Mouse (Mus musculus) hindbrain, postnatal 0 days (tissue): ENCODE data around the gene Slc39a7. TPM values are rescaled to one million over a fixed set of nuclear protein-coding genes. Genes with fewer than 3 reads are reported as not detected.
"Not testable (repeated sequence)": the region's sequence is repeated elsewhere in the genome, so short reads cannot be mapped to it uniquely, and the experiment has no call there.

Source experiments
- ATAC-seq: fragments of 200-750 bp; cut with Nextera tagmentation; 2 replicates; pipeline ENCODE4 v1.8.0; 2017; ENCODE audit warnings: mild to moderate bottlenecking, moderate TSS enrichment, moderate library complexity
- DNase-seq: peaks from one replicate; pipeline ENCODE4 v3.0.0-alpha.2; 2015; ENCODE audit warnings: low spot score
- H3K27ac ChIP-seq: fragments of 300-500 bp; sonication (generic); 2 replicates; pipeline ENCODE4 v1.5.1; 2014; ENCODE audit warnings: mild to moderate bottlenecking
- H3K27me3 ChIP-seq: fragments of 300-500 bp; sonication (generic); 2 replicates; pipeline ENCODE4 v1.6.1; 2014; ENCODE audit warnings: low read length, mixed read lengths; ENCODE audit not compliant: insufficient read depth
- H3K36me3 ChIP-seq: fragments of 300-500 bp; sonication (generic); 2 replicates; pipeline ENCODE4 v1.6.1; 2014; ENCODE audit warnings: low read length, mixed read lengths; ENCODE audit not compliant: insufficient read depth
- H3K4me1 ChIP-seq: fragments of 300-500 bp; sonication (generic); 2 replicates; pipeline ENCODE4 v1.6.1; 2014; ENCODE audit warnings: antibody characterized with exemption, low read length, mixed read lengths; ENCODE audit not compliant: insufficient read depth
- H3K4me2 ChIP-seq: fragments of 300-500 bp; sonication (generic); 2 replicates; pipeline ENCODE4 v1.6.1; 2014; ENCODE audit warnings: low read depth, mild to moderate bottlenecking, low read length, moderate library complexity, mixed read lengths
- H3K4me3 ChIP-seq: fragments of 300-500 bp; sonication (generic); 2 replicates; pipeline ENCODE4 v1.5.1; 2014; ENCODE audit warnings: low read length
- H3K9ac ChIP-seq: fragments of 300-500 bp; sonication (generic); replicated peaks from 2 replicates; pipeline ENCODE4 v1.6.1; 2014; ENCODE audit warnings: mild to moderate bottlenecking, low read length, moderate library complexity, mixed read lengths
- H3K9me3 ChIP-seq: fragments of 300-500 bp; sonication (generic); 2 replicates; pipeline ENCODE4 v1.6.1; 2016; ENCODE audit warnings: low read length, mixed read lengths
- CTCF ChIP-seq: IDR thresholded peaks from 2 replicates; pipeline ENCODE4 v1.5.1; 2016; ENCODE audit warnings: antibody characterized with exemption, control low read depth, low read depth
- WGBS: fragments of 180-500 bp; shearing (Covaris S2); extraction: QIAGEN DNeasy Blood & Tissue Kit; methylation state at CpG from one replicate; pipeline ENCODE4 v1.1.7; 2014; 5-methylcytosine and 5-hydroxymethylcytosine counted together
- microRNA counts: library from miRNA; unstranded; fragments of <30 nt; microRNA quantifications from one replicate; lab custom pipeline; 2015
- microRNA-seq, 2 experiments: library from miRNA; unstranded; fragments of <30 nt; microRNA quantifications; one replicate each; pipeline ENCODE4; 2016
- polyA plus RNA-seq: library from polyadenylated mRNA; unstranded; fragments of >200 nt; fragmentation: Nextera tagmentation; extraction: Ambion mirVana; gene quantifications from 2 replicates; pipeline ENCODE4 v1.2.1, GENCODE M21; 2015
- total RNA-seq: library from RNA; depleted of rRNA; stranded (reverse); fragments of >200 nt; gene quantifications from 2 replicates; pipeline ENCODE4 v1.2.3, GENCODE M21; 2014; rRNA removed

Gene Slc39a7
- total and polyA plus RNA-seq, 2 experiments from 2014 or later: 150 to 250 TPM

- DNase-seq: peak; percentile 91
- no peaks in the 10 kb centered on the region for H3K9me3 ChIP-seq
- no peaks in the 10 kb centered on the region for H3K4me1 ChIP-seq
- peak; percentile 62 for ATAC-seq
- 32% methylated on average over 10 of the region's 10 CpGs for WGBS
- H3K4me2 ChIP-seq: no peak overlapping the region
- H3K36me3 ChIP-seq: no peaks in the 10 kb centered on the region
- H3K27me3 ChIP-seq: no peaks in the 10 kb centered on the region
- H3K9ac ChIP-seq: no peak overlapping the region
- TF ChIP-seq CTCF: peak; percentile 90
- no peak overlapping the region for H3K27ac ChIP-seq
- H3K4me3 ChIP-seq: no peak overlapping the region
These were observed 39.5 kb downstream of the Slc39a7 start for GRCm38 (mm10) chr17:33991788-33992664.

- 16% methylated on average over 8 of the region's 8 CpGs for WGBS
- TF ChIP-seq CTCF: peak; percentile 92
- not testable (repeated sequence) for H3K36me3 ChIP-seq, H3K9ac ChIP-seq, ATAC-seq, H3K4me3 ChIP-seq, H3K4me1 ChIP-seq, H3K9me3 ChIP-seq
- Histone ChIP-seq H3K27me3 (peaks cover 21% of the 10 kb centered on the region), H3K27ac (peak overlapping the region; percentile 94; the same call in 1 of the 2 replicates), H3K4me2 (peak overlapping the region; percentile 58; the same call in 1 of the 2 replicates)
- DNase-seq: peak; percentile 72
These were observed 49.3 kb downstream of the Slc39a7 start for GRCm38 (mm10) chr17:33982136-33982535.

- Histone ChIP-seq H3K4me2 (peak overlapping the region; percentile 58), H3K27ac (peak overlapping the region; percentile 94), H3K4me3 (peak overlapping the region; percentile 44), H3K27me3 (peaks cover 24% of the 10 kb centered on the region), H3K9ac (peak overlapping the region; percentile 43)
- WGBS: under 1% methylated on average over 27 of the region's 27 CpGs
- DNase-seq: peak; percentile 98
- H3K36me3 ChIP-seq, H3K9me3 ChIP-seq, H3K4me1 ChIP-seq: not testable (repeated sequence)
- peak; percentile 96 for ATAC-seq
- TF ChIP-seq CTCF: peak; percentile 76
These were observed 50.1 kb downstream of the Slc39a7 start for GRCm38 (mm10) chr17:33981192-33981909.

GRCm38 (mm10) chr17:33980181-33981035 lies 51.1 kb downstream of the Slc39a7 start:
- no peaks in the 10 kb centered on the region for H3K36me3 ChIP-seq
- H3K4me1 ChIP-seq: no peaks in the 10 kb centered on the region
- H3K9me3 ChIP-seq: no peaks in the 10 kb centered on the region
- peak overlapping the region; percentile 69 for H3K27ac ChIP-seq
- TF ChIP-seq CTCF: no peak
- no peak overlapping the region for H3K9ac ChIP-seq
- H3K27me3 ChIP-seq: peaks cover 26% of the 10 kb centered on the region
- H3K4me2 ChIP-seq: no peak overlapping the region
- 79% methylated on average over 19 of the region's 19 CpGs for WGBS
- peak; percentile 20 for DNase-seq
- ATAC-seq: no peak
- H3K4me3 ChIP-seq: no peak overlapping the region

GRCm38 (mm10) chr17:33979512-33980050 lies 51.9 kb downstream of the Slc39a7 start:
- H3K9ac ChIP-seq: no peak overlapping the region
- ATAC-seq (no peak), DNase-seq (no peak)
- H3K9me3 ChIP-seq: no peaks in the 10 kb centered on the region
- WGBS: 76% methylated on average over 6 of the region's 6 CpGs
- peaks cover 26% of the 10 kb centered on the region for H3K27me3 ChIP-seq
- TF ChIP-seq CTCF: no peak
- no peak overlapping the region for H3K27ac ChIP-seq
- no peak overlapping the region for H3K4me2 ChIP-seq
- H3K4me3 ChIP-seq: no peak overlapping the region
- H3K36me3 ChIP-seq: no peaks in the 10 kb centered on the region
- no peaks in the 10 kb centered on the region for H3K4me1 ChIP-seq

GRCm38 (mm10) chr17:33978631-33979031 lies 52.9 kb downstream of the Slc39a7 start:
- no peak for TF ChIP-seq CTCF
- Histone ChIP-seq H3K4me2 (peak overlapping the region; percentile 57), H3K9me3 (no peaks in the 10 kb centered on the region), H3K4me1 (no peaks in the 10 kb centered on the region), H3K27ac (no peak overlapping the region), H3K4me3 (peak overlapping the region; percentile 38), H3K9ac (no peak overlapping the region; the same call in 1 of the 2 replicates), H3K36me3 (no peaks in the 10 kb centered on the region), H3K27me3 (peaks cover 26% of the 10 kb centered on the region)
- WGBS: 1% methylated on average over 16 of the region's 17 CpGs
- ATAC-seq: 0 out of 2 replicates have a peak, but pooled peaks have one; percentile 7
- peak; percentile 21 for DNase-seq

MicroRNAs encoded within 50 kb of the gene (microRNA counts, 519-probe panel; counts per million panel counts)
- 3,791 counts per million, percentile 66 among the panel's probes with 10 or more counts for microRNA mmu-miR-219 (lab: Ali Mortazavi, UCI)

Small RNA genes lying within 50 kb of the gene (microRNA-seq; reads per million reads assigned to microRNA genes)
- 0 reads per million in 2 experiments for gene Mir219a-1
- 0 reads per million in 2 experiments for gene Mir219c

Other genes starting within 250 kb of the Slc39a7 start
Only the 30 nearest of the 33 such genes appear.
- 117 and 293 TPM in 2 replicates for gene Rps28, start 207.1 kb downstream of the Slc39a7 start, total RNA-seq
- 609 and 617 TPM in 2 replicates for gene Rps28, start 207.1 kb downstream of the Slc39a7 start, polyA plus RNA-seq
- 289 and 356 TPM in 2 replicates for gene Ndufa7, start 207.1 kb downstream of the Slc39a7 start, total RNA-seq
- gene Ndufa7, start 207.1 kb downstream of the Slc39a7 start, polyA plus RNA-seq: 562 and 577 TPM in 2 replicates
- gene Cd320, start 188.6 kb downstream of the Slc39a7 start, total RNA-seq: 25.1 and 26.0 TPM in 2 replicates
- 55.7 and 58.6 TPM in 2 replicates for gene Cd320, start 188.6 kb downstream of the Slc39a7 start, polyA plus RNA-seq
- not detected in 2 replicates for gene Gm7029, start 157.8 kb downstream of the Slc39a7 start, total RNA-seq
- gene Gm7029, start 157.8 kb downstream of the Slc39a7 start, polyA plus RNA-seq: not detected in 2 replicates
- 5.8 and 9.9 TPM in 2 replicates for gene Kifc1, start 141.0 kb downstream of the Slc39a7 start, total RNA-seq
- gene Kifc1, start 141.0 kb downstream of the Slc39a7 start, polyA plus RNA-seq: 2.0 and 3.2 TPM in 2 replicates
- 1.3 TPM in 1 of 2 replicates, not detected in the other for gene Platr17, start 126.5 kb downstream of the Slc39a7 start, total RNA-seq
- 0.88 and 1.2 TPM in 2 replicates for gene Platr17, start 126.5 kb downstream of the Slc39a7 start, polyA plus RNA-seq
- gene Daxx, start 122.3 kb downstream of the Slc39a7 start, total RNA-seq: 52.1 and 58.4 TPM in 2 replicates
- 39.0 and 41.9 TPM in 2 replicates for gene Daxx, start 122.3 kb downstream of the Slc39a7 start, polyA plus RNA-seq
- 41.5 and 61.8 TPM in 2 replicates for gene Tapbp, start 115.8 kb downstream of the Slc39a7 start, total RNA-seq
- gene Tapbp, start 115.8 kb downstream of the Slc39a7 start, polyA plus RNA-seq: 39.1 and 40.2 TPM in 2 replicates
- gene Zbtb22, start 115.8 kb downstream of the Slc39a7 start, total RNA-seq: 58.5 TPM in 2 replicates
- gene Zbtb22, start 115.8 kb downstream of the Slc39a7 start, polyA plus RNA-seq: 20.8 and 23.0 TPM in 2 replicates
- 91.4 and 116 TPM in 2 replicates for gene Rgl2, start 102.1 kb downstream of the Slc39a7 start, total RNA-seq
- gene Rgl2, start 102.1 kb downstream of the Slc39a7 start, polyA plus RNA-seq: 36.1 and 36.8 TPM in 2 replicates
- gene Pfdn6, start 91.3 kb downstream of the Slc39a7 start, total RNA-seq: 25.2 and 43.1 TPM in 2 replicates
- 168 and 195 TPM in 2 replicates for gene Pfdn6, start 91.3 kb downstream of the Slc39a7 start, polyA plus RNA-seq
- gene Wdr46, start 91.0 kb downstream of the Slc39a7 start, total RNA-seq: 16.6 and 16.8 TPM in 2 replicates
- 16.7 and 17.9 TPM in 2 replicates for gene Wdr46, start 91.0 kb downstream of the Slc39a7 start, polyA plus RNA-seq
- gene B3galt4, start 80.2 kb downstream of the Slc39a7 start, total RNA-seq: 8.9 and 12.3 TPM in 2 replicates
- gene B3galt4, start 80.2 kb downstream of the Slc39a7 start, polyA plus RNA-seq: 10.7 and 11.6 TPM in 2 replicates
- gene Vps52, start 75.9 kb downstream of the Slc39a7 start, total RNA-seq: 55.6 and 57.4 TPM in 2 replicates
- 62.1 and 63.2 TPM in 2 replicates for gene Vps52, start 75.9 kb downstream of the Slc39a7 start, polyA plus RNA-seq
- 1,180 and 1,309 TPM in 2 replicates for gene Rps18, start 75.7 kb downstream of the Slc39a7 start, total RNA-seq
- gene Rps18, start 75.7 kb downstream of the Slc39a7 start, polyA plus RNA-seq: 904 and 918 TPM in 2 replicates
- gene H2-K1, start 31.3 kb downstream of the Slc39a7 start, total RNA-seq: 21.6 and 33.2 TPM in 2 replicates
- 23.9 and 26.2 TPM in 2 replicates for gene H2-K1, start 31.3 kb downstream of the Slc39a7 start, polyA plus RNA-seq
- gene Ring1, start 7.0 kb downstream of the Slc39a7 start, total RNA-seq: 19.1 and 22.1 TPM in 2 replicates
- gene Ring1, start 7.0 kb downstream of the Slc39a7 start, polyA plus RNA-seq: 19.2 and 20.0 TPM in 2 replicates
- gene H2-Ke6, start 3.6 kb downstream of the Slc39a7 start, total RNA-seq: 78.3 and 87.4 TPM in 2 replicates
- gene H2-Ke6, start 3.6 kb downstream of the Slc39a7 start, polyA plus RNA-seq: 74.9 and 78.9 TPM in 2 replicates
- gene Rxrb, start 130 bp upstream of the Slc39a7 start, total RNA-seq: 51.5 and 64.8 TPM in 2 replicates
- 48.7 and 49.2 TPM in 2 replicates for gene Rxrb, start 130 bp upstream of the Slc39a7 start, polyA plus RNA-seq
- 12.1 and 16.7 TPM in 2 replicates for gene Col11a2, start 7.8 kb upstream of the Slc39a7 start, total RNA-seq
- 5.4 TPM in 2 replicates for gene Col11a2, start 7.8 kb upstream of the Slc39a7 start, polyA plus RNA-seq
- not detected in 2 replicates for gene H2-Oa, start 60.7 kb upstream of the Slc39a7 start, total RNA-seq
- 0.23 and 0.31 TPM in 2 replicates for gene H2-Oa, start 60.7 kb upstream of the Slc39a7 start, polyA plus RNA-seq
- 30.9 and 31.3 TPM in 2 replicates for gene H2-DMa, start 87.9 kb upstream of the Slc39a7 start, total RNA-seq
- gene H2-DMa, start 87.9 kb upstream of the Slc39a7 start, polyA plus RNA-seq: 23.5 and 24.1 TPM in 2 replicates
- gene Brd2, start 91.0 kb upstream of the Slc39a7 start, total RNA-seq: 180 and 195 TPM in 2 replicates
- gene Brd2, start 91.0 kb upstream of the Slc39a7 start, polyA plus RNA-seq: 101 and 108 TPM in 2 replicates
- gene H2-DMb2, start 111.6 kb upstream of the Slc39a7 start, total RNA-seq: 0.16 TPM in 1 of 2 replicates, not detected in the other
- 0.58 and 0.59 TPM in 2 replicates for gene H2-DMb2, start 111.6 kb upstream of the Slc39a7 start, polyA plus RNA-seq
- 1.8 and 3.0 TPM in 2 replicates for gene H2-DMb1, start 121.4 kb upstream of the Slc39a7 start, total RNA-seq
- gene H2-DMb1, start 121.4 kb upstream of the Slc39a7 start, polyA plus RNA-seq: 1.4 and 1.8 TPM in 2 replicates
- 14.0 and 14.1 TPM in 2 replicates for gene Tap1, start 155.9 kb upstream of the Slc39a7 start, total RNA-seq
- 8.0 and 8.1 TPM in 2 replicates for gene Tap1, start 155.9 kb upstream of the Slc39a7 start, polyA plus RNA-seq
- gene Psmb9, start 156.1 kb upstream of the Slc39a7 start, total RNA-seq: 0.68 and 4.3 TPM in 2 replicates
- gene Psmb9, start 156.1 kb upstream of the Slc39a7 start, polyA plus RNA-seq: 2.8 and 4.2 TPM in 2 replicates
- gene Psmb8, start 166.0 kb upstream of the Slc39a7 start, total RNA-seq: 2.8 and 5.0 TPM in 2 replicates
- gene Psmb8, start 166.0 kb upstream of the Slc39a7 start, polyA plus RNA-seq: 6.5 and 6.9 TPM in 2 replicates
- gene Tap2, start 171.8 kb upstream of the Slc39a7 start, total RNA-seq: 0.89 and 1.8 TPM in 2 replicates
- 3.8 and 6.5 TPM in 2 replicates for gene Tap2, start 171.8 kb upstream of the Slc39a7 start, polyA plus RNA-seq
- 0.14 and 0.42 TPM in 2 replicates for gene H2-Ob, start 207.2 kb upstream of the Slc39a7 start, total RNA-seq
- 0.13 and 0.35 TPM in 2 replicates for gene H2-Ob, start 207.2 kb upstream of the Slc39a7 start, polyA plus RNA-seq